Mouse (Mus musculus) neural tube, embryonic 10.5 days (tissue): ENCODE measurements at regions not wholly inside any gene's neighbourhood (a gene's known extent, or its start where the extent isn't known, plus 50 kb on each side); places are given as distances from the start of the nearest gene placed in this dataset.
A peak's percentile ranks its signal among the peaks of the same experiment; 100 is the strongest.
"Not testable (repeated sequence)": the region's sequence is repeated elsewhere in the genome, so short reads cannot be mapped to it uniquely, and the experiment has no call there.

ENCODE experiments used
- DNase-seq: peaks from one replicate; pipeline ENCODE4 v3.0.0-alpha.2; 2017; ENCODE audit warnings: low spot score; ENCODE audit errors: extremely low spot score

- not testable (repeated sequence) for DNase-seq
Observed at GRCm38 (mm10) chr11:113173317-113173716, 391.3 kb downstream of the Sox9 start.

- no peak for DNase-seq
Observed at GRCm38 (mm10) chr11:113174011-113174507, 392.0 kb downstream of the Sox9 start.

GRCm38 (mm10) chr11:113175323-113175722 is 393.3 kb downstream of the Sox9 start:
- DNase-seq: no peak

- DNase-seq: peak; percentile 51
Observed at GRCm38 (mm10) chr11:113176183-113176582, 394.2 kb downstream of the Sox9 start.

GRCm38 (mm10) chr11:113178375-113178774 is 396.4 kb downstream of the Sox9 start:
- no peak for DNase-seq

- DNase-seq: no peak
Observed at GRCm38 (mm10) chr11:113180008-113180407, 398.0 kb downstream of the Sox9 start.

- no peak for DNase-seq
Observed at GRCm38 (mm10) chr11:113182083-113182861, 400.2 kb downstream of the Sox9 start.

GRCm38 (mm10) chr11:113183556-113183955 is 401.5 kb downstream of the Sox9 start:
- no peak for DNase-seq

GRCm38 (mm10) chr11:113184095-113184494 is 402.1 kb downstream of the Sox9 start:
- DNase-seq: no peak

- no peak for DNase-seq
Observed at GRCm38 (mm10) chr11:113187407-113187806, 405.4 kb downstream of the Sox9 start.

GRCm38 (mm10) chr11:113188263-113188920 is 406.4 kb downstream of the Sox9 start:
- DNase-seq: no peak

- DNase-seq: no peak
Observed at GRCm38 (mm10) chr11:113190006-113190405, 408.0 kb downstream of the Sox9 start.

GRCm38 (mm10) chr11:113190520-113190919 is 408.5 kb downstream of the Sox9 start:
- DNase-seq: no peak

GRCm38 (mm10) chr11:113191006-113191405 is 409.0 kb downstream of the Sox9 start:
- no peak for DNase-seq

GRCm38 (mm10) chr11:113192086-113192856 is 410.2 kb downstream of the Sox9 start:
- no peak for DNase-seq

GRCm38 (mm10) chr11:113194144-113194827 is 412.3 kb downstream of the Sox9 start:
- DNase-seq: no peak
